Mouse (Mus musculus) embryo, embryonic 10 days (tissue): ENCODE results near the gene Ror1.
A peak's percentile ranks its signal among the peaks of the same experiment; 100 is the strongest.

Experiments
- DNase-seq: peaks from one replicate; pipeline ENCODE4 v3.0.0-alpha.2; 2015; ENCODE audit warnings: low spot score

Gene Ror1

DNA sequence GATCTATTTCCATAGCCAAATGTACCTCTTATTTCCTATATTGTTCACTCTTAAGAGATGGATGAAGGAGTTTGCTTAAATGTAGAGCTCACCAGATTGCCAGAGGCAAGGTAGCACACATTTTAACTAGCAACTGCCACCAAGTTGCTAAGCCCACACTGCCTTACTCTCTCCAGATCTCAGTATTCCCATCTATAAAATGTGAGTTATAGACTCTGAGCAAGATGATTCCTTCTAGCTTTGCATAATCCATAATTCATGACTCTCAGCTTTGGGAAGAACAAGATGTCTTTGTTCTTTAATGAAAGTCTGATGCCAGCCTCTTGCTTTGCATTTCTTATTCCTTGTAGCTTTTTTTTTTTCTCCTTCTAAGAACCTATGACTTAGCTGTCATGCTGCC is 64.6 kb downstream of the Ror1 start:
- DNase-seq = no peak

DNA sequence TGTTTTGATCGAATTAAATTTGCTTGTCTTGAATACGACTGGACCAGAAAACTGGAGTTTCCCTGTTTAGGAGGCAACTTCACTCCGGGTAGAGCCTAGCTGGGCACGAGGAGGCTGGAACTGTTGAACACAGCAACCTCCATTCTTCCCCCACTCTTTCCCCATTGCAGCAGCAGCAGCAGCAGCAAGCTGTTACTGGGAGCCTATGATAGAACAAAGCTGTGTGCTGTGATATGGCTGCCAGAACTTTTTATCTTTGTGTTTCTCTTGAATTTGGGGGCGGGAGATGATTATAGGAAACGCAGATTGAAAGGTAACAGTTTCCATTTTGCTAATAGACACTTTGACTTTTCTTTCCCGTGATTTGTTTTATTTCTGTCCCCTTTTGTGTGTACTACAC is 70.2 kb downstream of the Ror1 start:
- no peak for DNase-seq

GRCm38 (mm10) chr4:100166871-100167270 is 71.3 kb downstream of the Ror1 start:
- DNase-seq = no peak

- peak; percentile 44 for DNase-seq
Measured at GRCm38 (mm10) chr4:100169683-100170082, 74.1 kb downstream of the Ror1 start.

GRCm38 (mm10) chr4:100170161-100170650 is 74.6 kb downstream of the Ror1 start:
- DNase-seq = peak; percentile 61

DNA sequence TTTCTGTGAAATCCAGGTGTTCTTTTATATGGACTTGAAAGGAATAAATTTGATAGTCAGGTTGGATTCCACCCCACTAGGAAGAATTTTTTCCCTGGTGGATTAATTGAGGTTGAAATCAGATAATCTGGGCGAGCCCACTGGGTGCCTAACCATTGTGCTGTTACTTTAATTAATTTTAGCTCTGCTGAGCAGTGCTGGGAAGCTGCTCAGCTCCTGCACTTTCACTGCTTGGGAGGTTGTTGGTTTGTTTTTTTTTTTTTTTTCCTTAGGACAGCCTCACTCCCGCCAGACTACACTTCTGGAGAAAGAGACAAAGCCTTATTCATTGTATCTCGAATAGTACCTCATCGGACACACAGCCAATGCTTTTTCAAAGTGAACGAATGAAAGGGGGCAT is 75.2 kb downstream of the Ror1 start:
- no peak for DNase-seq

- peak; percentile 38 for DNase-seq
Measured at GRCm38 (mm10) chr4:100171483-100171898, 75.9 kb downstream of the Ror1 start.

GRCm38 (mm10) chr4:100175594-100175993 is 80.0 kb downstream of the Ror1 start:
- DNase-seq = no peak

DNA sequence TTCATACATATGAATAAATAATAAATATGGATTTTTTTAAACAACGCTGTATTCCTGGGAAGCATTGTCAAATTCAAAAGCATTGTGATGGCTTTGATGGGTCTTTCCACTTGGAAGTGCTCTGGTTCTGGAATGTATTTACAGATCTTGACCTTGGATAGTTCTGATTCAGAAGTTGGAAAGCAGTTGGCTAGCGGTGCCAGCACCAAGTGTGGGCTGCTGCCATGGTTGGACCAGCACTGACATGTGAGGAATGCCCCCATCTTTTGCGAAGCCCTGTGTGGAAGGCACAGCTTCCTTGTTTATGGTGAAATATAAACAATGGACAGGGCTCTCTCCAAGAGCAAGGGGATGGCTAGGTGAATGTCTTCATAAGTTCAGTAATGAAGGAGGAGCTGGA is 82.7 kb downstream of the Ror1 start:
- no peak for DNase-seq

- no peak for DNase-seq
Measured at GRCm38 (mm10) chr4:100181676-100182075, 86.1 kb downstream of the Ror1 start.

GRCm38 (mm10) chr4:100186781-100187180 is 91.2 kb downstream of the Ror1 start:
- no peak for DNase-seq

DNA sequence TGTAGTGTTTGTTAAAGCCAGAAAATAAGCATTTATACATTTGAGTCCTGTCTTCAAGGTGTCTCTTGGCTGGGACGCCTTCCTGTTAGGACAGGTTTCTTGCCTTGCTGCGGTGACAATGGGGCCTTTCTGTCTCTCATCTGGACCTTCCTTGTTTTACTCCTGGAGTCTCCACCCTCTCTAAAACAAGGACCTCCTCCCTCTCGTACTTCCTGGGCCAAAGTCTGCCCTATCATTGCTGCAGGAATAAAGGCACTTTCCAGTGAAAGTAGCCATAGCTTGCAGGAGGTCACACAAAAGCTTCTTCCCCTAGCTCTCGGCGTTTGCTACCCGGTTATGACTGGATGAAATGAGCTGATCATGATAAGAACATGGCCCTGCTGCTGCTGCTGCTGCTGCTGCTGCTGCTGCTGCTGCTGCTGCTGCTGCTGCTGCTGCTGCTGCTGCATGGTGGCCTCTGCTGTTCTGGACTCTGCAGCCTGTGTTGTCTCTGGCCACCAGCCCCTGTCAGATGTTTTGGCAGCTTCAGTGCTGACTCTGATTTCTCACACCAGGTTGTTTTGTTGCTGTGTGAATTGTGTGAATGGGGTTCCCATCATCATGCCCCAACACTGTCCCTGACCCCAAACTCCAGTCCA is 92.1 kb downstream of the Ror1 start:
- no peak for DNase-seq

DNA sequence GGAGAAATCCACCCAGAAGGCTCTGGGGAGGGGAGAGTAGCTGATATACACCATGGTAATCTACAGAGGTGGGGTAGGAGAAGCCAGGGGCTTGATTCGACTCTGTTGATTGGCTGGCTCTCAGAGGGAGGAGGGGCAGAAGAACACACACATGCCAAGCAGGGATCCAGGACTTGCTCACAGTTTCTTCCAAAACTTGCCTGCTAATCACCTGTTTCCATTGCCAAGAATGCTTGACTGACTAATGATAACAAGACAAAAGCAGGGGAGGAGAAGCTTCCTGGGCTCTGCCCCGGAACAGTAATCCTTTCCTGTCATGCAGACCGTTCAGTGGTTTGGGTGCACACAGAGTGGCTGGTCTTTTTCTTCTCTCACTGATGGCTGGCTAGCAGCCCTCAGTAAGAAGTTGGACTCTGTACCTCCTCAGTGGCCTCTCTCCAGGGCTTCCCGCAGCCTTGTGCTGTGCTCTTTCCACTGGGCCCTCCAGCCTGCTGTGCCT is 92.7 kb downstream of the Ror1 start:
- no peak for DNase-seq

DNA sequence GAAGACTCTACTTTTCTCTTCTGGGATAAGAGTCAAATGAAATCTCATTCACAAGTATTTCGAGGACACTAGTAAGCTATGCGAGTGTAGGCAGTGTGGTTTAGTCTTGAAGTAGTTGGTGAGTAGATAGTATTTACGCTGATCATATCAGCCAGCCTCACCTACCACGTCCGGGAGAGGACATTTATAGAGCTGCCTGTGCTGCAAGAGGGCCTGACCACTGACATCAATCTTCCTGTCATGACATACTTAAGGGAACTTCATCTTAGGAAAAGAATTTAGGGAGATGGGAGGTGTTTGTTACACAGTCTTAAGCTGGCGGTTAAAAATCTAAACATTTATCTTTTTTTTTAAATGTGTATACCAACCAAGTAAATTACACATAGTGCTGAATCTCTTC is 95.9 kb downstream of the Ror1 start:
- no peak for DNase-seq

- no peak for DNase-seq
Measured at GRCm38 (mm10) chr4:100194136-100194535, 98.5 kb downstream of the Ror1 start.

- DNase-seq = no peak
Measured at GRCm38 (mm10) chr4:100196255-100196793, 100.7 kb downstream of the Ror1 start.

DNA sequence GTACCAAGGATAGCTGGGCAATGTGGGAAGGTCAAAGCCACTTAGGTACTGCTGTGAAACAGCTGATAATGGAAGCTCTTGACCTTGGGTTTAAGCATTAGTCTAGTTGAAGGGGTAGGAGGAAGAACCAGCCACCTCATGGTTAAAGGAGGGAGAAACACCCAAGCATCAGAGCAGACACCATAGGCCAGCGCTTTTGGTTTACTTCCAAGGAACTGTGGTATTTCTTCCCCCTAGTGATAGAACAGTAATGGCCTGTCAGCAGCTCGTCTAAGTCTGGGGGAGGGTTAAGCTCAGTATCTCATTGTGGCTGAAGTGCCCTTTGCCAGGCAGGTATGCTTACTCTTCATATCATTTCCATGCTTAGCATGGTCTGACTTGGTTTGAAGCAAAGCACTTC is 102.7 kb downstream of the Ror1 start:
- no peak for DNase-seq

DNA sequence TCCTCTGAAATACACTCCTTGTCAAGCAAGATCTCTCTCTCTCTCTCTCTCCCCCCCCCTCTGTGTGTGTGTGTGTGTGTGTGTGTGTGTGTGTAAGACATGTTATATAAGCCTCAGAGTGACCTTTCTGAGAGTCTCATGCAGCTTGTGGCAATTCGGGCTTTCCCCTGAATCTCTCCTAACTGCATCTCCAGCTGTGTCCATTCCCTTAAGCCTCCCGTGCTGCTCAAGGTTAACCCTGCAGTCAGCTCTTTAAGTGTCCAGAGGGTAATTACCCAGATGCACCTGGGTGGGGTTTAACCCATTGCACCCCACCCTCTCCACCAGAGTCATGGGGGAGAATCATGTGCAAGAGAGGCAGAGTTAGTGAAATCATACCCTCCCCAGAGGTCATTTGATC is 105.7 kb downstream of the Ror1 start:
- no peak for DNase-seq

- DNase-seq = no peak
Measured at GRCm38 (mm10) chr4:100203066-100203465, 107.5 kb downstream of the Ror1 start.

GRCm38 (mm10) chr4:100203688-100204087 is 108.1 kb downstream of the Ror1 start:
- peak; percentile 59 for DNase-seq

DNA sequence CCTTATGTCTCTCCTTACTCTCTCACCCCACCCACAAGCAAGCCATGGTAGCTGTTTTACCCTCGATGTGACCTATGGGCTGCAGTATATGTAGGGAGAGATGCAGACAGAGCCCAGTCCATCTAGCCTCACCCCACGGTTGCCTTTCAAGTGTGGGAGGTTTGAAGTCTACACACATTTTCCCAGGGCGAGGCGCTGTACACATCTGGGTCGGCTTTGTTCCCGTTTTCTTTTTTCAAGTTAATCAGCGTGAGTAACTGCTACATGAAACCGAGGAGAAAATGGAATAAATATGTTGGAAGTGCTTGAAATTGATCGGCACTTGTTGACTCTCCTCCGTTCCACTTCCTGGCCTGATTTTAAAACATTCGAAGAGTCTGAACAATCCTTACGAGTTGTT is 108.8 kb downstream of the Ror1 start:
- peak; percentile 42 for DNase-seq

DNA sequence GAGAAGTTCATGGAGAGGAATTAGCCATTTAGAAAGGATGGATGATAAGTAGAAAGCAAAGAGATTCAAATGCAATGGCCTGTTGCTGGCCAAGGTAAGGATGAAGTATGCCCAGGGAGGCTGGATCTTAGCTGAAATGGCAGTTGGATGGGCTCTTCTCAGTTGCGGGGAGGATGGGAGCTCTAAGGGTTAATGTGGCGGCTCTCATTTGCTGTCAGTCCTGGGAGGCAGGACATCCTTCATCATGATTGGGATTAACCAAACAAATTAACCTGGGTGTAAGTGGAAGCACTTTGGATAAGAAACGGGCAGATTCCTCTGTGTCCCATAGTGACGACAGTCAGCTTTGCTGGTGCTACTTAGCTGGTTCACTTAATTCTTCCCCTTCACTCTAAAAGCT is 112.5 kb downstream of the Ror1 start:
- no peak for DNase-seq

GRCm38 (mm10) chr4:100209106-100209505 is 113.5 kb downstream of the Ror1 start:
- no peak for DNase-seq

DNA sequence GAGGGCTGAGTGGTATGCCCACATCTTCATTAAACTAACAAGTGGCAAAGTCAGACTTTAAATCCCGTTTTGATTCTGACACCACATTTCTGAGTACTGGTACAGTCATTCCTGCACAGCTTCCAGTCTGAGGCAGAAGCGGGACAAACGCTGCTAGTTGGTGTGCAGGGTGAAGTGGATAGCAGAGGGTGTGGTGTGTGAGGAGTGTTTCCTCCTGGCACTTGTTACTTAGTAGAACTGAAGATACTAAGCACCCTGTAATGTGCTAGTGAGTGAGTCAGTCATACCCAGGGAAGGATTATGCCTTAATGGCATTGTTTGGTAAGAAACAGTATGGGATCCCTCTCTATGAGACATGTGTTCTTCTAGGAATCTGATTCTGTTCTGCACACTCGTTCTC is 115.7 kb downstream of the Ror1 start:
- DNase-seq = no peak
